Mouse (Mus musculus) hindbrain, postnatal 0 days (tissue): ENCODE results near the gene Lrrc9. TPM values are rescaled to one million over a fixed set of nuclear protein-coding genes. Genes with fewer than 3 reads are reported as not detected.

Experiments used
- ATAC-seq: fragments of 200-750 bp; cut with Nextera tagmentation; 2 replicates; pipeline ENCODE4 v1.8.0; 2017; ENCODE audit warnings: mild to moderate bottlenecking, moderate TSS enrichment, moderate library complexity
- DNase-seq: peaks from one replicate; pipeline ENCODE4 v3.0.0-alpha.2; 2015; ENCODE audit warnings: low spot score
- H3K27ac ChIP-seq: fragments of 300-500 bp; sonication (generic); 2 replicates; pipeline ENCODE4 v1.5.1; 2014; ENCODE audit warnings: mild to moderate bottlenecking
- H3K27me3 ChIP-seq: fragments of 300-500 bp; sonication (generic); 2 replicates; pipeline ENCODE4 v1.6.1; 2014; ENCODE audit warnings: low read length, mixed read lengths; ENCODE audit not compliant: insufficient read depth
- H3K36me3 ChIP-seq: fragments of 300-500 bp; sonication (generic); 2 replicates; pipeline ENCODE4 v1.6.1; 2014; ENCODE audit warnings: low read length, mixed read lengths; ENCODE audit not compliant: insufficient read depth
- H3K4me1 ChIP-seq: fragments of 300-500 bp; sonication (generic); 2 replicates; pipeline ENCODE4 v1.6.1; 2014; ENCODE audit warnings: antibody characterized with exemption, low read length, mixed read lengths; ENCODE audit not compliant: insufficient read depth
- H3K4me2 ChIP-seq: fragments of 300-500 bp; sonication (generic); 2 replicates; pipeline ENCODE4 v1.6.1; 2014; ENCODE audit warnings: low read depth, mild to moderate bottlenecking, low read length, moderate library complexity, mixed read lengths
- H3K4me3 ChIP-seq: fragments of 300-500 bp; sonication (generic); 2 replicates; pipeline ENCODE4 v1.5.1; 2014; ENCODE audit warnings: low read length
- H3K9ac ChIP-seq: fragments of 300-500 bp; sonication (generic); replicated peaks from 2 replicates; pipeline ENCODE4 v1.6.1; 2014; ENCODE audit warnings: mild to moderate bottlenecking, low read length, moderate library complexity, mixed read lengths
- H3K9me3 ChIP-seq: fragments of 300-500 bp; sonication (generic); 2 replicates; pipeline ENCODE4 v1.6.1; 2016; ENCODE audit warnings: low read length, mixed read lengths
- CTCF ChIP-seq: IDR thresholded peaks from 2 replicates; pipeline ENCODE4 v1.5.1; 2016; ENCODE audit warnings: antibody characterized with exemption, control low read depth, low read depth
- WGBS: fragments of 180-500 bp; shearing (Covaris S2); extraction: QIAGEN DNeasy Blood & Tissue Kit; methylation state at CpG from one replicate; pipeline ENCODE4 v1.1.7; 2014; 5-methylcytosine and 5-hydroxymethylcytosine counted together
- polyA plus RNA-seq: library from polyadenylated mRNA; unstranded; fragments of >200 nt; fragmentation: Nextera tagmentation; extraction: Ambion mirVana; gene quantifications from 2 replicates; pipeline ENCODE4 v1.2.1, GENCODE M21; 2015
- total RNA-seq: library from RNA; depleted of rRNA; stranded (reverse); fragments of >200 nt; gene quantifications from 2 replicates; pipeline ENCODE4 v1.2.3, GENCODE M21; 2014; rRNA removed

Lrrc9 gene
- 3.1 and 3.7 TPM in 2 replicates for total RNA-seq
- polyA plus RNA-seq = 2.9 and 3.8 TPM in 2 replicates

DNA sequence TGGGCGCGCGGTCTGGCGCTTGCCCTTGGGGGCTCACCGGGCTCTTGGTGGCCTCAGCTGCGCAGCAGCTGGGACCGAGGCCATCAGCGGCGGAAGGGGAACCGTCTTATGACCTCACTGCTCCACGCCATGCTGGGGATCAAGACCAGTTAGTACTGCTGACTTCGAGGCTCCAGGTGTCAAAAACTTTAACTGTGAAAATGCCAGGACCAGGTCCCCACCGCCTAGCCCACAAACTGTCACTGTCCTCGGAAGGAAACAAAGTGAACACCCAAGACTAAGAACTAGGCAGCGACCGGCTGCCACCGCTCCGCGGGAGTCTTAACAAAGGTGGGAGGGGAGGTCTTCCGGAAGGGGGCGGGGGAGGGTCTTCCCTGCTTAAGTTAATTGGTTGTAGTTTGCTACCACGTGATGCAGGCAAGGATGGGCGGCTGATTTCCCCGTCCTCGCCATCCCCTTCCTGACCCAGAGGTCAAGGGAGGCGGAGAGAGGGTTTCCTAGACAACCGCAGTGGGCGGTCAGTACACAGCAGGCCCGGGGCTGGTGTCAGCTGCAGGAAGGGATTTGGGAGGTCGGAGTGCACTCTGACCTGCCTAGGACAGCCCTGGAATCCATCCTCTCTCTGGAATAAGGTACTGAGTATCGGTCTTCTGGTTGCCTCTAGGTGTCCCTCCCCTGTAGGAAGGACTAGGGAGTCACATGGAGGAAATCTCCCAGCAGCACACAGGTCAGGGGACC lies at the start of gene Lrrc9:
Gene Lrrc9, plus strand, starts transcription at position 28 of the 738 bp plus-strand sequence.
- Histone ChIP-seq H3K4me1 (0 out of 2 replicates have a peak, but pooled peaks cover 10% of the 10 kb centered on the region), H3K4me2 (peak within 1 kb of the TSS; percentile 87), H3K9me3 (no peaks in the 10 kb centered on the region), H3K9ac (peak within 1 kb of the TSS; percentile 37), H3K36me3 (no peaks in the 10 kb centered on the region), H3K27me3 (no peaks in the 10 kb centered on the region), H3K27ac (peak within 1 kb of the TSS; percentile 32; the same call in 1 of the 2 replicates), H3K4me3 (peak within 1 kb of the TSS; percentile 44)
- ATAC-seq (peak; percentile 91), DNase-seq (peak; percentile 84)
- no peak for TF ChIP-seq CTCF
- 2% methylated on average over 31 of the region's 31 CpGs for WGBS

- no peak for TF ChIP-seq CTCF
- no peak overlapping the region for H3K4me3 ChIP-seq
- ATAC-seq (no peak), DNase-seq (no peak)
- 56% methylated on average over 13 of the region's 13 CpGs for WGBS
- H3K9ac ChIP-seq = no peak overlapping the region
- H3K27me3 ChIP-seq = no peaks in the 10 kb centered on the region
- no peaks in the 10 kb centered on the region for H3K9me3 ChIP-seq
- H3K36me3 ChIP-seq = no peaks in the 10 kb centered on the region
- H3K4me1 ChIP-seq = peaks cover 6% of the 10 kb centered on the region; the same call in 1 of the 2 replicates
- no peak overlapping the region for H3K27ac ChIP-seq
- no peak overlapping the region for H3K4me2 ChIP-seq
Measured at GRCm38 (mm10) chr12:72393046-72393805, 48.4 kb upstream of the Lrrc9 start.

- H3K27ac ChIP-seq = no peak overlapping the region
- DNase-seq = no peak
- no peaks in the 10 kb centered on the region for H3K9me3 ChIP-seq
- H3K27me3 ChIP-seq = no peaks in the 10 kb centered on the region
- no peak overlapping the region for H3K9ac ChIP-seq
- H3K4me2 ChIP-seq = peak overlapping the region; percentile 91
- no peak overlapping the region for H3K4me3 ChIP-seq
- TF ChIP-seq CTCF = no peak
- no peaks in the 10 kb centered on the region for H3K36me3 ChIP-seq
- no peak for ATAC-seq
- H3K4me1 ChIP-seq = no peaks in the 10 kb centered on the region; the same call in 1 of the 2 replicates
- 17% methylated on average over 4 of the region's 5 CpGs for WGBS
Measured at GRCm38 (mm10) chr12:72405031-72405430, 36.6 kb upstream of the Lrrc9 start.

DNA sequence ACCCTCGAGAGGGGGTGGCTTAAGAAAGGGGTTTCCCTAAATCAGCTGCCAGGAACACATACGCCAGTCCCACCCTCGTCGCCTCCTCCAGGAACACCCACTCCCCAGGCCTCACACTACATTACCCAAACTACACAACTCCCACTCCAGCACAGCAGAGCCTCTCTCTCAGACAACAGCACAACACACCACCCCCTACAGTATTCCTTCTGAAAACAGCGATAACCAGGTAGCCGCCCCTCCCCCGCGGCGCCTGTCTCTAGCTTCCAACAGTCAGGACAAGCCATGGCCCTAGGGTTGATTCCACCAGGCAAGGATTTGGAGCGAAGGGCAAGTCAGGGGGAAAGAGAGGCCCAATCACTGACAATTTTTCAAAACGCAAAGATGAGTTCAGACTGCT lies 34.5 kb upstream of the Lrrc9 start:
- H3K4me3 ChIP-seq = peak overlapping the region; percentile 91
- DNase-seq = peak; percentile 68
- WGBS = 10% methylated on average over 11 of the region's 11 CpGs
- H3K36me3 ChIP-seq = no peaks in the 10 kb centered on the region
- peak overlapping the region; percentile 88; the same call in 1 of the 2 replicates for H3K27ac ChIP-seq
- peak overlapping the region; percentile 86 for H3K9ac ChIP-seq
- peak overlapping the region; percentile 91 for H3K4me2 ChIP-seq
- peak; percentile 27; the same call in 1 of the 2 replicates for ATAC-seq
- H3K27me3 ChIP-seq = no peaks in the 10 kb centered on the region
- no peaks in the 10 kb centered on the region for H3K9me3 ChIP-seq
- TF ChIP-seq CTCF = peak; percentile 18; the same call in 1 of the 2 replicates
- H3K4me1 ChIP-seq = no peaks in the 10 kb centered on the region; the same call in 1 of the 2 replicates

DNA sequence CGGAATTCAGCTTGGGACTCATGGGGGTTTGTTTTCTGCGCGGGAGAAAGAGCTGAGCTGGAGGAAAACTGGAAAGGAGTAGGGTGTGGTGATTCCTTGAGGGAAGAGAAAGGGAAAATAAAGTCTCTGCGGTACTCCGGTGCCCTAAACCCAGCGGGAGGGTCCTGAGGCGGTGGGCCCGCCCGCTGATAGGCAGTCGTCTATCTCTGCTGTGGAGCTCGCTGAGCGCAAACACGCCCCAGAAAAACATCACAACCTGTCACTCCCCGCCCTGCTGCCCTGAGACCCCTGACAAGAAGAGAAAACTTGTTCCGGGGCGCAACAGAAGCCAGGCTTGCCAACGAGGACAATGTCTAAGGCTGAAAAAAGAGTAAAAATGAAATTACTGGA lies 34.0 kb upstream of the Lrrc9 start:
- Histone ChIP-seq H3K9ac (peak overlapping the region; percentile 86), H3K27me3 (no peaks in the 10 kb centered on the region), H3K4me1 (no peaks in the 10 kb centered on the region; the same call in 1 of the 2 replicates), H3K27ac (peak overlapping the region; percentile 88), H3K4me3 (peak overlapping the region; percentile 91), H3K4me2 (peak overlapping the region; percentile 91), H3K9me3 (no peaks in the 10 kb centered on the region), H3K36me3 (no peaks in the 10 kb centered on the region)
- ATAC-seq (0 out of 2 replicates have a peak, but pooled peaks have one; percentile 24), DNase-seq (peak; percentile 52)
- WGBS = 0% methylated on average over 17 of the region's 17 CpGs
- TF ChIP-seq CTCF = no peak

- no peaks in the 10 kb centered on the region for H3K36me3 ChIP-seq
- no peaks in the 10 kb centered on the region for H3K27me3 ChIP-seq
- peak overlapping the region; percentile 91 for H3K4me3 ChIP-seq
- peak overlapping the region; percentile 88 for H3K27ac ChIP-seq
- no peak for TF ChIP-seq CTCF
- DNase-seq (peak; percentile 82), ATAC-seq (peak; percentile 88)
- H3K9me3 ChIP-seq = no peaks in the 10 kb centered on the region
- 0% methylated on average over 46 of the region's 63 CpGs for WGBS
- peak overlapping the region; percentile 86 for H3K9ac ChIP-seq
- no peaks in the 10 kb centered on the region; the same call in 1 of the 2 replicates for H3K4me1 ChIP-seq
- peak overlapping the region; percentile 91 for H3K4me2 ChIP-seq
Measured at GRCm38 (mm10) chr12:72408111-72408891, 33.4 kb upstream of the Lrrc9 start.
